Mouse (Mus musculus): ENCODE measurements around the gene Zfp846. TPM values are rescaled to one million over a fixed set of nuclear protein-coding genes. Genes with fewer than 3 reads are reported as not detected.

Zfp846 gene
- polyA plus RNA-seq, 1 experiment: 1.9 TPM

- Histone ChIP-seq H3K27me3 (replicated peaks; ENCODE audit: control insufficient read depth, insufficient read depth, low read length) (no peaks in the 10 kb centered on the region), H3K4me3 (ENCODE audit: insufficient read depth, low read depth, low read length) (peak within 1 kb of the TSS; percentile 95), H3K36me3 (ENCODE audit: control insufficient read depth, insufficient read depth, low read length) (no peaks in the 10 kb centered on the region), H3K4me1 (ENCODE audit: control insufficient read depth, insufficient read depth, low read length) (peaks cover 7% of the 10 kb centered on the region; the same call in 1 of the 2 replicates), H3K27ac (ENCODE audit: insufficient read depth, low read depth, low read length) (peak within 1 kb of the TSS; percentile 89)
- DNase-seq: peak; percentile 85
- no peak for TF ChIP-seq CTCF (conservative IDR thresholded peaks at IDR 0.05; ENCODE audit: insufficient read depth, insufficient read length, low read depth, low read length)
- TF ChIP-seq POLR2A (IDR thresholded peaks at IDR 0.05; ENCODE audit: low read depth, low read length): peak; percentile 72
- WGBS: under 1% methylated on average over 43 of the region's 43 CpGs
Measured at GRCm38 (mm10) chr9:20644360-20645081, 63.4 kb downstream of the Zfp846 start, which contains the start of gene Fbxl12. TSS of gene Fbxl12 (minus strand) at chr9:20644767.

GRCm38 (mm10) chr9:20645121-20645520 lies 64.0 kb downstream of the Zfp846 start:
- peak overlapping the region; percentile 89 for H3K27ac ChIP-seq (ENCODE audit: insufficient read depth, low read depth, low read length)
- no peaks in the 10 kb centered on the region for H3K36me3 ChIP-seq (ENCODE audit: control insufficient read depth, insufficient read depth, low read length)
- TF ChIP-seq CTCF (conservative IDR thresholded peaks at IDR 0.05; ENCODE audit: insufficient read depth, insufficient read length, low read depth, low read length) (no peak), POLR2A (IDR thresholded peaks at IDR 0.05; ENCODE audit: low read depth, low read length) (no peak)
- no peak for DNase-seq
- 2% methylated on average over 17 of the region's 17 CpGs for WGBS
- H3K4me1 ChIP-seq (ENCODE audit: control insufficient read depth, insufficient read depth, low read length): peaks cover 7% of the 10 kb centered on the region; the same call in 1 of the 2 replicates
- peak overlapping the region; percentile 95 for H3K4me3 ChIP-seq (ENCODE audit: insufficient read depth, low read depth, low read length)
- H3K27me3 ChIP-seq (replicated peaks; ENCODE audit: control insufficient read depth, insufficient read depth, low read length): no peaks in the 10 kb centered on the region

DNA sequence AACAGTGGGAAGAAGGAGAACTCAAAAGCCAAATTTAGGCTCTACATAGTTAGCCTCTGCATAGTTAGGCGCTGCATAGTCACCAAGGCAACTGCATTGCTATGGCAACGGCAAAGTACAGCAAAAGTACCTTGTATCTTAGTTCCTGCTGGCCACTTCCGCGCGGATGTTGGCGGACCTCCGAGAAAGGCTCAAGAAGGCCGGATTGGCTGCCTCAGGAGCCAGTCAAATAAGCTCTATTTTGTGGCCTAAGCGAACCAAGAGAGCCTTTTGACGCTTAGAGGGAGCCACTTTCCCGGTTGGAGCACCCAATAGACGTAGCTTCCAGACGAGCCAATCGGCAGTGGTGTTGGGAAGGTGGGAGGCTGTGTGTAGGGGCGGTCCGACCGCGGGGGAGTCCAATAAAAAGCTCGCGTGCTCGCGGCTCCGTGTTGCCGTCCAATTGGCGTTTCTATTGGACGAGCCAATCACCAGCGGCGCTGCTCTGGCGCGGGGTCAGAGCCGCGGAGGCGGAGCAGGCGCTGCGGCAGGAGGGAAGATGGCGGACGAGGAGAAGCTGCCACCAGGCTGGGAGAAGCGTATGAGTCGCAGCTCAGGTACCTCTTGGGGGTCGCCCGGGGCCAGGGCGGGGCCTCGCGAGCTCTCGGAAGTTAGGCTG lies 70.6 kb downstream of the Zfp846 start, which contains the start of gene Pin1:
Gene Pin1, plus strand, starts transcription at position 494 of the 658 bp plus-strand sequence.
- Histone ChIP-seq H3K36me3 (ENCODE audit: control insufficient read depth, insufficient read depth, low read length) (peaks cover 2% of the 10 kb centered on the region; the same call in 1 of the 2 replicates), H3K27me3 (replicated peaks; ENCODE audit: control insufficient read depth, insufficient read depth, low read length) (no peaks in the 10 kb centered on the region), H3K4me1 (ENCODE audit: control insufficient read depth, insufficient read depth, low read length) (peaks cover 4% of the 10 kb centered on the region; the same call in 1 of the 2 replicates), H3K4me3 (ENCODE audit: insufficient read depth, low read depth, low read length) (peak within 1 kb of the TSS; percentile 72), H3K27ac (ENCODE audit: insufficient read depth, low read depth, low read length) (no peak within 1 kb of the TSS)
- TF ChIP-seq POLR2A (IDR thresholded peaks at IDR 0.05; ENCODE audit: low read depth, low read length) (peak; percentile 31), CTCF (conservative IDR thresholded peaks at IDR 0.05; ENCODE audit: insufficient read depth, insufficient read length, low read depth, low read length) (no peak)
- DNase-seq: peak; percentile 100
- WGBS: under 1% methylated on average over 45 of the region's 45 CpGs

GRCm38 (mm10) chr9:20652260-20652658 lies 71.2 kb downstream of the Zfp846 start:
- under 1% methylated on average over 25 of the region's 25 CpGs for WGBS
- peaks cover 2% of the 10 kb centered on the region; the same call in 1 of the 2 replicates for H3K36me3 ChIP-seq (ENCODE audit: control insufficient read depth, insufficient read depth, low read length)
- H3K27ac ChIP-seq (ENCODE audit: insufficient read depth, low read depth, low read length): no peak overlapping the region

DNA sequence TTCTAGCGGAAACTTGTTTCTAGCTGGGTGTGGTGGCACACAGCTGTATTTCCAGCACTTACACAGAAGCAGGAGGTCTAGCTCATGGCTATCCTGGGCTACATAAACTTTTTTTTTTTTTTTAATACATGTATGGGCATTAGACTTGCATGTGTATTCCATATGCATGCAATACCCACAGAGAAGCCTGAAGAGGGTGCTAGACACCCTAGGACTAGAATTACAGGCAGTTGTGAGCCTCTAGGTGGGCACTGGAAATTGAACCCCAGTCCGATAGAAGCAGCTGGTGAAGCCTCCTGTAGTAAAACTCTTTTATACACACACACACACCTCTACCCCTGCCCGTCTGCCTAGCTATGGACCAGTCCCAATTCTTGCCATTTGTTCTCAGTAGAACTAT lies 72.8 kb downstream of the Zfp846 start:
- H3K4me3 ChIP-seq (ENCODE audit: insufficient read depth, low read depth, low read length): no peak overlapping the region
- H3K27me3 ChIP-seq (replicated peaks; ENCODE audit: control insufficient read depth, insufficient read depth, low read length): no peaks in the 10 kb centered on the region
- DNase-seq: no peak
- peaks cover 2% of the 10 kb centered on the region; the same call in 1 of the 2 replicates for H3K36me3 ChIP-seq (ENCODE audit: control insufficient read depth, insufficient read depth, low read length)
- no peak overlapping the region for H3K27ac ChIP-seq (ENCODE audit: insufficient read depth, low read depth, low read length)
- H3K4me1 ChIP-seq (ENCODE audit: control insufficient read depth, insufficient read depth, low read length): peaks cover 4% of the 10 kb centered on the region; the same call in 1 of the 2 replicates
- WGBS: 94% methylated on average over 3 of the region's 3 CpGs
- no peak for TF ChIP-seq POLR2A (IDR thresholded peaks at IDR 0.05; ENCODE audit: low read depth, low read length)
- no peak for TF ChIP-seq CTCF (conservative IDR thresholded peaks at IDR 0.05; ENCODE audit: insufficient read depth, insufficient read length, low read depth, low read length)

More at GRCm38 (mm10) chr9:20652260-20652658, 71.2 kb downstream of the Zfp846 start:
- H3K27me3 ChIP-seq (replicated peaks; ENCODE audit: control insufficient read depth, insufficient read depth, low read length): no peaks in the 10 kb centered on the region
- TF ChIP-seq CTCF (conservative IDR thresholded peaks at IDR 0.05; ENCODE audit: insufficient read depth, insufficient read length, low read depth, low read length): no peak
- no peak for TF ChIP-seq POLR2A (IDR thresholded peaks at IDR 0.05; ENCODE audit: low read depth, low read length)
- DNase-seq: no peak
- H3K4me3 ChIP-seq (ENCODE audit: insufficient read depth, low read depth, low read length): peak overlapping the region; percentile 72
- H3K4me1 ChIP-seq (ENCODE audit: control insufficient read depth, insufficient read depth, low read length): peaks cover 4% of the 10 kb centered on the region; the same call in 1 of the 2 replicates

Other genes starting within 250 kb of the Zfp846 start
- 0.06 TPM in 1 of 2 replicates, not detected in the other for gene Olfr18, start 245.2 kb upstream of the Zfp846 start, polyA plus RNA-seq (2012; rRNA removed)
- 7.1 and 11.0 TPM in 2 replicates for gene Zfp560, start 196.1 kb upstream of the Zfp846 start, polyA plus RNA-seq (2012; rRNA removed)
- gene Zfp26, start 121.1 kb upstream of the Zfp846 start, polyA plus RNA-seq (2012; rRNA removed): 1.5 and 2.2 TPM in 2 replicates
- gene Zfp426, start 88.5 kb upstream of the Zfp846 start, polyA plus RNA-seq (2012; rRNA removed): 4.6 and 5.6 TPM in 2 replicates
- gene Zfp266, start 59.9 kb upstream of the Zfp846 start, polyA plus RNA-seq (2012; rRNA removed): 4.7 and 6.6 TPM in 2 replicates
- 450 and 657 TPM in 2 replicates for gene Ubl5, start 61.6 kb downstream of the Zfp846 start, polyA plus RNA-seq (2012; rRNA removed)
- 22.0 and 24.7 TPM in 2 replicates for gene Fbxl12, start 63.5 kb downstream of the Zfp846 start, polyA plus RNA-seq (2012; rRNA removed)
- gene Pin1, start 70.8 kb downstream of the Zfp846 start, polyA plus RNA-seq (2012; rRNA removed): 18.3 and 18.9 TPM in 2 replicates
- gene Olfm2, start 165.1 kb downstream of the Zfp846 start, polyA plus RNA-seq (2012; rRNA removed): 2.0 and 2.3 TPM in 2 replicates
- 2.1 and 3.0 TPM in 2 replicates for gene Col5a3, start 233.8 kb downstream of the Zfp846 start, polyA plus RNA-seq (2012; rRNA removed)
- gene Rdh8, start 237.2 kb downstream of the Zfp846 start, polyA plus RNA-seq (2012; rRNA removed): not detected in 2 replicates

Data from kidney, adult 2 months (tissue).